Mouse (Mus musculus) adrenal gland, adult 10 weeks (tissue): ENCODE data around the gene Olfr376. TPM values are rescaled to one million over a fixed set of nuclear protein-coding genes. Genes with fewer than 3 reads are reported as not detected.

Experiments used
- polyA plus RNA-seq: library from polyadenylated mRNA; stranded (reverse); fragments of 350-450 nt; fragmentation: Illumina TruSeq; extraction: RNeasy Lipid Tissue Mini Kit (QIAGEN cat#74804); gene quantifications from one replicate; pipeline ENCODE4 v1.2.3, GENCODE M21; 2014; ENCODE audit warnings: low read depth, low replicate concordance

Olfr376 gene
- not detected for polyA plus RNA-seq

GRCm38 (mm10) chr11:73370946-73371345 is at the start of gene Olfr376:
Gene Olfr376, plus strand, starts transcription at chr11:73371246.

GRCm38 (mm10) chr11:73329442-73329841 is 41.6 kb upstream of the Olfr376 start, which contains the start of the genes Aspa, Gm49340 and Spata22:
Gene Aspa, minus strand, starts transcription at chr11:73329596.
Gene Gm49340, plus strand, starts transcription at chr11:73329741.
Gene Spata22, plus strand, starts transcription at chr11:73329741.

GRCm38 (mm10) chr11:73350483-73350882 is 20.6 kb upstream of the Olfr376 start, which contains the start of gene Olfr20:
Gene Olfr20, plus strand, starts transcription at chr11:73350783.

GRCm38 (mm10) chr11:73399514-73399913 is 28.5 kb downstream of the Olfr376 start, which contains the start of gene Olfr1:
Gene Olfr1, minus strand, starts transcription at chr11:73399614.

Other genes starting within 250 kb of the Olfr376 start
- 0.58 TPM for gene Haspin, start 233.0 kb upstream of the Olfr376 start, polyA plus RNA-seq
- gene P2rx5, start 210.8 kb upstream of the Olfr376 start, polyA plus RNA-seq: 1.3 TPM
- 53.9 TPM for gene Emc6, start 194.2 kb upstream of the Olfr376 start, polyA plus RNA-seq
- 35.5 TPM for gene Tax1bp3, start 194.2 kb upstream of the Olfr376 start, polyA plus RNA-seq
- gene Ctns, start 172.2 kb upstream of the Olfr376 start, polyA plus RNA-seq: 9.3 TPM
- 4.0 TPM for gene Shpk, start 171.8 kb upstream of the Olfr376 start, polyA plus RNA-seq
- 0.35 TPM for gene Trpv1, start 137.0 kb upstream of the Olfr376 start, polyA plus RNA-seq
- gene Trpv3, start 103.9 kb upstream of the Olfr376 start, polyA plus RNA-seq: 0.29 TPM
- gene Aspa, start 41.6 kb upstream of the Olfr376 start, polyA plus RNA-seq: 33.6 TPM
- gene Gm49340, start 41.5 kb upstream of the Olfr376 start, polyA plus RNA-seq: not detected
- gene Spata22, start 41.5 kb upstream of the Olfr376 start, polyA plus RNA-seq: 3.1 TPM
- gene Olfr20, start 20.5 kb upstream of the Olfr376 start, polyA plus RNA-seq: not detected
- gene Olfr1, start 28.4 kb downstream of the Olfr376 start, polyA plus RNA-seq: not detected
- gene Olfr378, start 57.2 kb downstream of the Olfr376 start, polyA plus RNA-seq: not detected
- not detected for gene Olfr380, start 86.3 kb downstream of the Olfr376 start, polyA plus RNA-seq
- not detected for gene Olfr381, start 120.4 kb downstream of the Olfr376 start, polyA plus RNA-seq
- gene Olfr382, start 146.0 kb downstream of the Olfr376 start, polyA plus RNA-seq: not detected
- not detected for gene Olfr385, start 221.8 kb downstream of the Olfr376 start, polyA plus RNA-seq
- not detected for gene Olfr384, start 227.3 kb downstream of the Olfr376 start, polyA plus RNA-seq